In genomic region chr5:52762586-52762985, GRCm38 (mm10) we compare ENCODE assay signal across 20 mouse cellular contexts. TPM values are rescaled to one million over a fixed set of nuclear protein-coding genes. Genes with fewer than 3 reads are reported as not detected.
DNase-seq lines count a peak whose midpoint lies in the region; ATAC-seq and TF ChIP-seq lines count a peak whose summit lies in the region.
"Had no signal": no experiment of that assay in that cellular context is flagged by ENCODE, and none has a peak within 500 bp of the region (broad histone marks: within the 10 kb centered on the region; RNA-seq: fewer than 3 reads in every experiment).

No protein-coding gene starts in this region.

- ATAC-seq in lung, embryonic 14.5 days (ENCODE audit: insufficient read depth) = no peak
- ATAC-seq in lung, embryonic 16.5 days (ENCODE audit: low read depth) = peak; percentile 51; the same call in 1 of the 2 replicates
- ATAC-seq in liver, embryonic 12.5 days = no peak
- ATAC-seq: forebrain, embryonic 16.5 days had no signal

- no peaks in the 10 kb centered on the region for H3K4me1 ChIP-seq in lung, embryonic 14.5 days (ENCODE audit: insufficient read depth)
- no peaks in the 10 kb centered on the region for H3K4me1 ChIP-seq in lung, embryonic 16.5 days (replicated peaks; ENCODE audit: control insufficient read depth, insufficient read depth, low read length)
- no peaks in the 10 kb centered on the region for H3K4me1 ChIP-seq in liver, embryonic 12.5 days
- H3K4me1 ChIP-seq: embryonic facial prominence, embryonic 15.5 days; forebrain, embryonic 12.5 days; heart, embryonic 15.5 days; hindbrain, embryonic 13.5 days had no signal

- no peak for TF ChIP-seq CTCF in lung, embryonic 14.5 days (IDR thresholded peaks at IDR 0.05; ENCODE audit: low read depth)

- no peak overlapping the region for H3K27ac ChIP-seq in lung, embryonic 14.5 days (ENCODE audit: low read depth)
- H3K27ac ChIP-seq in lung, embryonic 16.5 days (ENCODE audit: low read length) = no peak overlapping the region
- H3K27ac ChIP-seq in liver, embryonic 12.5 days = no peak overlapping the region
- H3K27ac ChIP-seq: embryonic facial prominence, embryonic 15.5 days; forebrain, embryonic 12.5 days; heart, adult 2 months; heart, embryonic 15.5 days; hindbrain, embryonic 13.5 days had no signal

- no peak overlapping the region for H3K4me3 ChIP-seq in lung, embryonic 14.5 days (ENCODE audit: low read depth, low read length)
- no peak overlapping the region for H3K4me3 ChIP-seq in lung, embryonic 16.5 days (ENCODE audit: low read length)
- no peak overlapping the region for H3K4me3 ChIP-seq in liver, embryonic 12.5 days
- H3K4me3 ChIP-seq: embryonic facial prominence, embryonic 15.5 days; forebrain, embryonic 12.5 days; heart, adult 2 months; heart, embryonic 15.5 days; hindbrain, embryonic 13.5 days had no signal

- peak; percentile 5 for DNase-seq in lung, embryonic 14.5 days
- no peak for DNase-seq in lung, postnatal 14 days
- DNase-seq in lung, postnatal 25 days (ENCODE audit: low spot score) = peak; percentile 53
- no peak for DNase-seq in adrenal gland, adult 2 months
- DNase-seq: adrenal gland, adult 8-10 months; adrenal gland, postnatal 36 days; cerebellum, adult 8-10 months; cerebellum, postnatal 14 days; embryo, embryonic 11 days; gastrocnemius, postnatal 10 days; heart, adult 2 months; heart, postnatal 14 days had no signal

- no peak overlapping the region for H3K4me2 ChIP-seq in lung, embryonic 14.5 days
- no peak overlapping the region for H3K4me2 ChIP-seq in lung, embryonic 16.5 days (ENCODE audit: low read depth, low read length)
- H3K4me2 ChIP-seq in liver, embryonic 12.5 days = no peak overlapping the region
- H3K4me2 ChIP-seq: embryonic facial prominence, embryonic 15.5 days; forebrain, embryonic 12.5 days; heart, embryonic 11.5 days; heart, embryonic 15.5 days; hindbrain, embryonic 13.5 days had no signal

- peaks cover 37% of the 10 kb centered on the region for H3K36me3 ChIP-seq in lung, embryonic 14.5 days (ENCODE audit: insufficient read depth)
- peaks cover 15% of the 10 kb centered on the region for H3K36me3 ChIP-seq in lung, embryonic 16.5 days (ENCODE audit: control insufficient read depth, insufficient read depth, low read length)
- peaks cover 44% of the 10 kb centered on the region for H3K36me3 ChIP-seq in liver, embryonic 12.5 days
- H3K36me3 ChIP-seq: forebrain, embryonic 12.5 days had no signal

- H3K9ac ChIP-seq in lung, embryonic 14.5 days = no peak overlapping the region
- no peak overlapping the region for H3K9ac ChIP-seq in lung, embryonic 16.5 days (ENCODE audit: low read length)
- no peak overlapping the region for H3K9ac ChIP-seq in liver, embryonic 12.5 days
- H3K9ac ChIP-seq: embryonic facial prominence, embryonic 15.5 days; forebrain, embryonic 12.5 days; heart, embryonic 15.5 days; hindbrain, embryonic 13.5 days had no signal

- WGBS in lung, embryonic 14.5 days = 72% methylated on average over 7 of the region's 7 CpGs
- 65% methylated on average over 7 of the region's 7 CpGs for WGBS in lung, embryonic 16.5 days
- 89% methylated on average over 7 of the region's 7 CpGs for WGBS in liver, embryonic 12.5 days (ENCODE audit: insufficient replicate concordance)

- H3K9me3 ChIP-seq in lung, embryonic 14.5 days (ENCODE audit: low read depth, low read length) = no peaks in the 10 kb centered on the region
- H3K9me3 ChIP-seq in lung, embryonic 16.5 days (ENCODE audit: control insufficient read depth, low read length) = no peaks in the 10 kb centered on the region
- H3K9me3 ChIP-seq in liver, embryonic 12.5 days (replicated peaks) = no peaks in the 10 kb centered on the region
- H3K9me3 ChIP-seq: embryonic facial prominence, embryonic 15.5 days; forebrain, embryonic 12.5 days; heart, embryonic 15.5 days; hindbrain, embryonic 13.5 days had no signal

- H3K27me3 ChIP-seq in lung, embryonic 14.5 days (ENCODE audit: insufficient read depth, low read length) = no peaks in the 10 kb centered on the region
- H3K27me3 ChIP-seq in lung, embryonic 16.5 days (ENCODE audit: control insufficient read depth, insufficient read depth, low read depth, low read length) = no peaks in the 10 kb centered on the region
- H3K27me3 ChIP-seq in liver, embryonic 12.5 days (replicated peaks) = no peaks in the 10 kb centered on the region
- H3K27me3 ChIP-seq: embryonic facial prominence, embryonic 15.5 days; forebrain, embryonic 12.5 days; heart, embryonic 15.5 days; hindbrain, embryonic 13.5 days had no signal

RNA-seq across cellular contexts. Expression of gene Zcchc4, which starts 12.6 kb away (rescaled TPM):
- 16.1 and 17.5 TPM in 2 replicates for polyA plus RNA-seq in lung, embryonic 14.5 days (2014; fragmentation: Nextera tagmentation; extraction: Ambion mirVana)
- 14.1 and 16.2 TPM in 2 replicates for polyA plus RNA-seq in lung, embryonic 16.5 days (2015; fragmentation: Nextera tagmentation; extraction: Ambion mirVana)
- polyA plus RNA-seq in liver, embryonic 12.5 days (2016; fragmentation: Nextera tagmentation; extraction: Ambion mirVana) = 11.9 and 12.6 TPM in 2 replicates
- 10 to 100 TPM in 1 of 2 experiments, 1 to 10 TPM in 1; 9.6 to 12.2 TPM for total RNA-seq in adrenal gland, adult 2 months (2021)
- polyA plus RNA-seq in adrenal gland, adult 2 months (2012; rRNA removed) = 3.3 and 4.0 TPM in 2 replicates

RNA-seq across cellular contexts. Expression of gene Pi4k2b, which starts 21.2 kb away (rescaled TPM):
- 34.6 and 36.7 TPM in 2 replicates for polyA plus RNA-seq in lung, embryonic 14.5 days (2014; fragmentation: Nextera tagmentation; extraction: Ambion mirVana)
- polyA plus RNA-seq in lung, embryonic 16.5 days (2015; fragmentation: Nextera tagmentation; extraction: Ambion mirVana) = 38.9 and 42.6 TPM in 2 replicates
- 25.3 and 26.3 TPM in 2 replicates for polyA plus RNA-seq in liver, embryonic 12.5 days (2016; fragmentation: Nextera tagmentation; extraction: Ambion mirVana)
- total RNA-seq in adrenal gland, adult 2 months (2021) = 10 to 100 TPM in 1 of 2 experiments, 1 to 10 TPM in 1; 7.7 to 10.7 TPM
- polyA plus RNA-seq in adrenal gland, adult 2 months (2012; rRNA removed) = 11.3 and 12.6 TPM in 2 replicates

Comparison
In these comparisons a context has a peak if more than half of its experiments do, and no peak if none do; other contexts are left out.
1. DNase-seq: peak in lung, embryonic 14.5 days (single experiment) and lung, postnatal 25 days (single experiment); none in lung, postnatal 14 days (single experiment) and adrenal gland, adult 2 months (single experiment).